Mouse (Mus musculus) brain, embryonic 14.5 days (tissue): ENCODE measurements around the gene Tmem223. TPM values are rescaled to one million over a fixed set of nuclear protein-coding genes. Genes with fewer than 3 reads are reported as not detected.
"Not testable (repeated sequence)": the region's sequence is repeated elsewhere in the genome, so short reads cannot be mapped to it uniquely, and the experiment has no call there.

Experiments used
- DNase-seq: peaks from one replicate; pipeline ENCODE4 v3.0.0-alpha.2; 2011; ENCODE audit warnings: low read depth
- CTCF ChIP-seq: fragments of 200-500 bp; IDR thresholded peaks from 2 replicates; pipeline ENCODE4 v1.5.1; 2012; ENCODE audit warnings: inconsistent platforms, mild to moderate bottlenecking, moderate library complexity, borderline replicate concordance; ENCODE audit not compliant: insufficient read depth, insufficient read length; ENCODE audit errors: extremely low read depth
- POLR2A ChIP-seq: fragments of 200-500 bp; IDR thresholded peaks from 2 replicates; pipeline ENCODE4 v1.6.1; 2012; ENCODE audit warnings: mild to moderate bottlenecking, inconsistent platforms, borderline replicate concordance; ENCODE audit not compliant: poor library complexity, insufficient read depth, insufficient read length, severe bottlenecking; ENCODE audit errors: extremely low read depth
- polyA plus RNA-seq: library from polyadenylated mRNA; depleted of rRNA; stranded (reverse); fragments of >200 nt; gene quantifications from 2 replicates; pipeline ENCODE4 v1.2.3, GENCODE M21; 2012; rRNA removed

The Tmem223 gene
- 224 and 402 TPM in 2 replicates for polyA plus RNA-seq

GRCm38 (mm10) chr19:8770567-8771270 is at the start of gene Tmem223:
Gene Tmem223 (plus strand): TSS chr19:8770996.
- DNase-seq, result peak; percentile 89
- TF ChIP-seq CTCF (no peak), POLR2A (peak; percentile 85; the same call in 1 of the 2 replicates)

GRCm38 (mm10) chr19:8721378-8721777 is 49.4 kb upstream of the Tmem223 start:
- no peak for DNase-seq
- TF ChIP-seq POLR2A, result no peak
- TF ChIP-seq CTCF, result no peak

- TF ChIP-seq POLR2A (no peak), CTCF (no peak)
- no peak for DNase-seq
Observed at GRCm38 (mm10) chr19:8722021-8722420, 48.8 kb upstream of the Tmem223 start.

GRCm38 (mm10) chr19:8722559-8722906 is 48.3 kb upstream of the Tmem223 start:
- no peak for DNase-seq
- TF ChIP-seq CTCF, result no peak
- no peak for TF ChIP-seq POLR2A

GRCm38 (mm10) chr19:8722907-8723573 is 47.8 kb upstream of the Tmem223 start, which contains the start of gene Slc3a2:
Gene Slc3a2 (minus strand): TSS chr19:8723369.
- DNase-seq, result peak; percentile 99
- TF ChIP-seq CTCF (no peak), POLR2A (peak; percentile 73; the same call in 1 of the 2 replicates)

- TF ChIP-seq CTCF, result no peak
- no peak for TF ChIP-seq POLR2A
- DNase-seq, result peak; percentile 41
Observed at GRCm38 (mm10) chr19:8723574-8724346, 47.0 kb upstream of the Tmem223 start.

GRCm38 (mm10) chr19:8724392-8724791 is 46.4 kb upstream of the Tmem223 start:
- TF ChIP-seq POLR2A (no peak), CTCF (no peak)

GRCm38 (mm10) chr19:8725081-8725613 is 45.6 kb upstream of the Tmem223 start:
- no peak for DNase-seq
- no peak for TF ChIP-seq POLR2A
- no peak for TF ChIP-seq CTCF

More at GRCm38 (mm10) chr19:8724392-8724791, 46.4 kb upstream of the Tmem223 start:
- no peak for DNase-seq

GRCm38 (mm10) chr19:8726609-8727390 is 44.0 kb upstream of the Tmem223 start:
- no peak for TF ChIP-seq CTCF
- TF ChIP-seq POLR2A, result no peak
- no peak for DNase-seq

- DNase-seq, result no peak
- TF ChIP-seq CTCF (no peak), POLR2A (no peak)
Observed at GRCm38 (mm10) chr19:8727495-8728114, 43.2 kb upstream of the Tmem223 start.

- DNase-seq, result not testable (repeated sequence)
Observed at GRCm38 (mm10) chr19:8728335-8729099, 42.3 kb upstream of the Tmem223 start.
